Mouse (Mus musculus) testis, adult 2 months (tissue): ENCODE measurements around the gene Siglecg.

ENCODE experiments used
- CTCF ChIP-seq: fragments of 200-500 bp; IDR thresholded peaks from 2 replicates; pipeline ENCODE4 v1.5.1; 2012; ENCODE audit warnings: low read depth, mild to moderate bottlenecking, inconsistent platforms, low read length, moderate library complexity; ENCODE audit not compliant: control insufficient read depth, insufficient read depth, insufficient replicate concordance
- POLR2A ChIP-seq: fragments of 200-500 bp; IDR thresholded peaks from 2 replicates; pipeline ENCODE4 v1.6.1; 2012; ENCODE audit warnings: low read depth, mild to moderate bottlenecking, inconsistent platforms, low read length, moderate library complexity; ENCODE audit not compliant: control insufficient read depth

DNA sequence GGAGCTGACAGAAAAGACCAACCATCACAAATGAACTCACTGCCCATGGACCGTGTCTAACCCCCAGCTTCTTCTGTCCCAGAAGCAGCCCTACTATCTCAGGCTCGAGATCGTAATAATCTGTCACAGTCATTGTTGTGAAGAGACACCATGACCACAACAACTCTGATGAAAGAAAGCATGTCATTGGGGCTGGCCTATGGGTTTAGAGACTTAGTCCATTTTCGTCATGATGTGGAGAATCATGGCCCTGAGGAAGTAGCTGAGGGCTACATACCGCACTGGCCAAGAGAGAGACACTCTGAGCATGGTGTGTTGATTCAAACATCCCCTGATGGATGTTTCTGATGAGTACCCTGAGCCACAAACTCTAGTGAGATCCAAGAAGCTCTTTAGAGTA lies 26.7 kb downstream of the Siglecg start:
- TF ChIP-seq POLR2A (no peak), CTCF (no peak)
